Mouse (Mus musculus) stomach, postnatal 0 days (tissue): ENCODE measurements around the gene Zfp790.

Experiments
- CTCF ChIP-seq: IDR thresholded peaks from 2 replicates; pipeline ENCODE4 v1.5.1; 2016; ENCODE audit warnings: antibody characterized with exemption, low read depth, mild to moderate bottlenecking, moderate library complexity
- EP300 ChIP-seq: optimal IDR thresholded peaks from 2 replicates; pipeline ENCODE3; 2016; ENCODE audit warnings: antibody characterized with exemption

DNA sequence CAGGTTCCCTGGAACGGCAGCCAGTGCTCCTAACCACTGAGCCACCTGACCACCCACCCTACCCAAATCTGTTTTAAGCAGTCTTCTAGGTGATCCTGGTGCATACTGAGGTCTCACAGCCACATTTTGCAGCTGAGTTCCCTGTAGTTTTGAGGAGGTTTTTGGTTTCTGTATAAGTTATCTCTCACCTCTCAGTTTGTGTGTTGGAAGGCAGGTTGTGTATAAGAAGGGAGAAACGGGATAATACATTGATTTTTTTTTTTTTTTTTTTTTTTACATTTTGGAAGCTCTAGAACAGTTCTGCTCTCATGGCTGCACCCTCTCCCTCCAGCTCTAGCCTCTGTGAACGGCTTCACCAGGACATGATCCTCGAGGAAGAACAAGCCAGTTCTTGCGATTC is 30.0 kb upstream of the Zfp790 start:
- no peak for TF ChIP-seq EP300
- no peak for TF ChIP-seq CTCF
